Comparison of ENCODE assay signal across 8 mouse cellular contexts in genomic region chr13:34148767-34149392, GRCm38 (mm10). TPM values are rescaled to one million over a fixed set of nuclear protein-coding genes. Genes with fewer than 3 reads are reported as not detected.
DNase-seq lines count a peak whose midpoint lies in the region; ATAC-seq and TF ChIP-seq lines count a peak whose summit lies in the region.

No protein-coding gene starts in this region.

- H3K36me3 ChIP-seq in ES-Bruce4 (ENCODE audit: control insufficient read depth, insufficient read depth, low read length, poor library complexity, severe bottlenecking): no peaks in the 10 kb centered on the region
- no peaks in the 10 kb centered on the region for H3K36me3 ChIP-seq in neural tube, embryonic 13.5 days

- no peaks in the 10 kb centered on the region for H3K9me3 ChIP-seq in ES-Bruce4 (replicated peaks; ENCODE audit: control insufficient read depth, insufficient read depth, low read length, poor library complexity, severe bottlenecking)
- no peaks in the 10 kb centered on the region for H3K9me3 ChIP-seq in neural tube, embryonic 13.5 days

- no peaks in the 10 kb centered on the region for H3K27me3 ChIP-seq in ES-Bruce4 (ENCODE audit: control insufficient read depth, insufficient read depth, low read length, poor library complexity, severe bottlenecking)
- no peaks in the 10 kb centered on the region for H3K27me3 ChIP-seq in neural tube, embryonic 13.5 days

- peak; percentile 68 for DNase-seq in cerebellum, adult 9-10 months
- DNase-seq in frontal cortex, adult 2 months (ENCODE audit: extremely low spot score in 1 of 2, low spot score in 1 of 2): peak; percentile 71 to 76
- peak; percentile 80 to 89 for DNase-seq in layer of hippocampus, adult 8-10 months (ENCODE audit: low spot score in 2 of 2)
- DNase-seq in lung, adult 18-20 months: peak; percentile 66 to 74
- DNase-seq in thymus, postnatal 4 days: peak; percentile 75

- H3K4me1 ChIP-seq in ES-Bruce4 (ENCODE audit: control insufficient read depth, insufficient read depth, low read length): peaks cover 10% of the 10 kb centered on the region
- peaks cover 42% of the 10 kb centered on the region for H3K4me1 ChIP-seq in neural tube, embryonic 13.5 days (replicated peaks)

- H3K4me2 ChIP-seq in neural tube, embryonic 13.5 days: peak overlapping the region; percentile 59

- no peak for TF ChIP-seq POLR2A in ES-Bruce4 (IDR thresholded peaks at IDR 0.05; ENCODE audit: insufficient read depth, low read length)

- peak overlapping the region; percentile 77 for H3K4me3 ChIP-seq in ES-Bruce4 (ENCODE audit: low read depth, low read length)
- peak overlapping the region; percentile 37 for H3K4me3 ChIP-seq in neural tube, embryonic 13.5 days

- peak overlapping the region; percentile 64 for H3K27ac ChIP-seq in ES-Bruce4 (ENCODE audit: insufficient read depth, low read length)
- H3K27ac ChIP-seq in neural tube, embryonic 13.5 days (replicated peaks): peak overlapping the region; percentile 99

- under 1% methylated on average over 23 of the region's 23 CpGs for WGBS in neural tube, embryonic 13.5 days

- TF ChIP-seq CTCF in ES-Bruce4 (IDR thresholded peaks at IDR 0.05; ENCODE audit: low read depth, low read length): no peak

- peak; percentile 59 to 66 for ATAC-seq in hematopoietic stem cell, adult 5-6 weeks (replicated peaks in 1 of 2; ENCODE audit: insufficient read depth in 1 of 2, low FRiP score in 2 of 2, low TSS enrichment in 1 of 2, low read depth in 1 of 2, poor library complexity in 2 of 2, severe bottlenecking in 2 of 2)
- ATAC-seq in neural tube, embryonic 13.5 days (ENCODE audit: low read depth): peak; percentile 90

- H3K9ac ChIP-seq in ES-Bruce4 (ENCODE audit: low read depth, poor library complexity, severe bottlenecking): peak overlapping the region; percentile 65
- H3K9ac ChIP-seq in neural tube, embryonic 13.5 days: peak overlapping the region; percentile 77

- peak; percentile 65; the same call in 1 of the 2 replicates for TF ChIP-seq EP300 in ES-Bruce4 (IDR thresholded peaks at IDR 0.05; ENCODE audit: insufficient read depth, low read depth, low read length)

RNA-seq across cellular contexts. Expression of gene Psmg4, which starts 13.9 kb away (rescaled TPM):
- 29.2 and 39.1 TPM in 2 replicates for polyA plus RNA-seq in ES-Bruce4 (2011; ENCODE audit: insufficient read depth, insufficient read length, low read depth, missing spikeins)
- polyA plus RNA-seq in frontal cortex, adult 2 months (2012; rRNA removed): 47.9 and 61.2 TPM in 2 replicates
- 197 and 238 TPM in 2 replicates for total RNA-seq in hematopoietic stem cell, adult 5-6 weeks (2017)
- total RNA-seq in layer of hippocampus, adult 8-10 months (2022): 10 to 100 TPM; 14.6 to 35.2 (median 23.7) TPM
- 94.7 and 95.4 TPM in 2 replicates for polyA plus RNA-seq in neural tube, embryonic 13.5 days (2015; fragmentation: Nextera tagmentation; extraction: Ambion mirVana)

RNA-seq across cellular contexts. Expression of gene Tubb2b, which starts 18.6 kb away (rescaled TPM):
- 229 and 267 TPM in 2 replicates for polyA plus RNA-seq in ES-Bruce4 (2011; ENCODE audit: insufficient read depth, insufficient read length, low read depth, missing spikeins)
- 387 and 426 TPM in 2 replicates for polyA plus RNA-seq in frontal cortex, adult 2 months (2012; rRNA removed)
- total RNA-seq in hematopoietic stem cell, adult 5-6 weeks (2017): 0.25 TPM in 1 of 2 replicates, not detected in the other
- total RNA-seq in layer of hippocampus, adult 8-10 months (2022): 100 to 1,000 TPM; 198 to 220 (median 215) TPM
- 644 and 732 TPM in 2 replicates for polyA plus RNA-seq in neural tube, embryonic 13.5 days (2015; fragmentation: Nextera tagmentation; extraction: Ambion mirVana)

Comparison
In these comparisons a context has a peak if more than half of its experiments do, and no peak if none do; other contexts are left out.
1. Peak in every context shown above with its lines: DNase-seq, ATAC-seq, H3K4me3 ChIP-seq and H3K27ac ChIP-seq.